Mouse (Mus musculus): ENCODE measurements around the gene 2610528A11Rik.

- TF ChIP-seq POLR2A (IDR thresholded peaks at IDR 0.05; ENCODE audit: insufficient read depth, low read length) (no peak), CTCF (IDR thresholded peaks at IDR 0.05; ENCODE audit: low read depth, low read length) (no peak)
Measured at GRCm38 (mm10) chr14:37163277-37163956, 49.6 kb upstream of the 2610528A11Rik start.

Measured in ES-Bruce4 (cell line).